Mouse (Mus musculus) erythroblast, embryonic 14.5 days (primary cell): Measurements from ENCODE around the gene Ctnnd2.

Experiments used
- GATA1 ChIP-seq: IDR thresholded peaks from 2 replicates; pipeline ENCODE4 v1.6.1; 2012; ENCODE audit warnings: low read length, inconsistent platforms, mixed read lengths
- TAL1 ChIP-seq: IDR thresholded peaks from 3 replicates; pipeline ENCODE4 v1.6.1; 2012; ENCODE audit warnings: low read length, inconsistent platforms, mixed read lengths

- TF ChIP-seq GATA1 (no peak), TAL1 (no peak)
These were observed 836.2 kb downstream of the Ctnnd2 start for GRCm38 (mm10) chr15:31008594-31008993.
